Mouse (Mus musculus) splenic B cell, adult 2 months (primary cell): ENCODE results near the gene Sema4b.

Source experiments
- DNase-seq: peaks from one replicate; pipeline ENCODE4 v3.0.0-alpha.2; 2011; ENCODE audit warnings: low read depth, low spot score
- H3K27me3 ChIP-seq: 2 replicates; pipeline ENCODE4 v1.6.1; 2012; ENCODE audit warnings: mild to moderate bottlenecking, low read length, moderate library complexity, mixed read lengths; ENCODE audit not compliant: control insufficient read depth, poor library complexity, insufficient read depth, severe bottlenecking
- H3K36me3 ChIP-seq: 2 replicates; pipeline ENCODE4 v1.6.1; 2012; ENCODE audit warnings: mild to moderate bottlenecking, low read length, moderate library complexity, mixed read lengths; ENCODE audit not compliant: control insufficient read depth, poor library complexity, insufficient read depth, severe bottlenecking

Sema4b gene

DNA sequence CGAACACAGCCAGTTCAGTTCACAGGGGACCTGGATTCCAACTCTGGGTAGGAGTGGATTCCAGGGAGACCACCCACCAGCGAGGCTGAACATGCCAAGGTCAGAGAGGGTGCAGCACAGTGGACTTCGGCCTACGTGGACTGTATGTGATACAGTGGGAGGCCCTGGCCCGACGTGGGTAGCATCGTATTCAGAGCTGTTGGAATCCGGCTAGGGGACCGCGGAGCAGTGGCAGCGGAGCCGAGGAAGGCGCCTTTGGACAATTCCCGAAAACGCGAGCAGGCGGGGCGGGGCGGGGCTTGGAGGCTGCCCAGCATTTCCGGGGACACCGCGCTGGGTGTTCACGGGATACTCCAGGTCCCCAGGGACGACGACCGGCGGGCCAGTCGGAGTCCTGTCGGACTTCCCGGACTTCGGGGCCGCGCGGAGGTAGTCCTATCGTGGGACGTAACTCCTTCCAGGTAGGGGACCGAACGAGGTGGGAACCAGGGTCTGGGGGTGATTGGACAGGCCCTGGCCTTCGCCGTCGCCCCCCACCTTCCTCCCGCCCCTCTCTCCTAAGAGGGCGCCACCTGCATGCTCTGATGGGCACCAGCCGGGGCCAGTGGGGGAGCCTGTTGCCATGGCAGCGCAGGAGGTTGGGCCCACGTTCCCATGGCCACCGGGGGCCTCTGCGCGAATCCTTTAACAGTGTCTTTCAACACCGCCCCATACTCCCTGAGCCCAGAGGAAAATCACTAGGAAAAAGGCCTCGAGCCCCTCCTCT is at the start of gene Sema4b:
TSS of gene Sema4b (plus strand) at position 311 of the 766 bp plus-strand sequence.
- peak; percentile 76 for DNase-seq
- H3K27me3 ChIP-seq: no peaks in the 10 kb centered on the region
- H3K36me3 ChIP-seq: no peaks in the 10 kb centered on the region

DNA sequence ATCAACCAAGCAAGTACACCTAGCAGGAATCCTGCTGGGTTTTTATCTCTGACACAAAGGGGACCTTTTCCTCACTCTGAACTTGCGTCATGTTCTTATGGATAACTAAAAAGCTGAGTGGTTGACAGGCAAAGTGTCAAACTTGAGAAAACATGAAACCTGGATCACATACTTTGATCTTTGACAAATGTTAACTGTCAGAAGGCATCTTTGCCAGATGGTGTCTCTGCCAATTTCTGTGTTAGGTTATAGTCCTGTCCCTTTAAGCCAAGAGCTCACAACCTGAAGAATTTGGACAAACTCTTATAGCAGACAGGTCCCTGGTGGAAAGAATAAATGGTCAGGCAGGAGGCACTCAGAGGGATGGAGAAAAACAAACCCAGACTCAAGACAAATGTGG is 48.3 kb upstream of the Sema4b start:
- H3K27me3 ChIP-seq: no peaks in the 10 kb centered on the region
- no peak for DNase-seq
- H3K36me3 ChIP-seq: no peaks in the 10 kb centered on the region

DNA sequence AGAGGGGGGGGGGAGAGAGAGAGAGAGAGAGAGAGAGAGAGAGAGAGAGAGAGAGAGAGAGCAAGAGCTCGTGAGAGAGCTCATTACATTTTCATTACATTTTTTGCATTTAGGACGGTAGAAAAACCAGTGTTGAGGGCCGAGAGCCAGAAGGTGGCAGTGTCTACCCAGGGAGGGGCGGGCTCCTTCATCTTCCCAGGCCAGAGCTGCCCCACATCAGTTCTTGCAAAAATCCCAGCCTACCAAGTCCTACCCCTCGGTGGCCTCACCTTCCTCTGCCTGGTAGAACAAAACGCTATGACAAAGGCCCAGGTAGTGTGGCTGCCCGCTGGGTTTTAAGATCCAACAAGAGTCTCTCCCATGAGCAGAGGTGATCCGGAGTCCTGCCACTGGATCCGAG is 45.8 kb upstream of the Sema4b start:
- H3K36me3 ChIP-seq: no peaks in the 10 kb centered on the region
- no peaks in the 10 kb centered on the region for H3K27me3 ChIP-seq
- DNase-seq: peak; percentile 86

DNA sequence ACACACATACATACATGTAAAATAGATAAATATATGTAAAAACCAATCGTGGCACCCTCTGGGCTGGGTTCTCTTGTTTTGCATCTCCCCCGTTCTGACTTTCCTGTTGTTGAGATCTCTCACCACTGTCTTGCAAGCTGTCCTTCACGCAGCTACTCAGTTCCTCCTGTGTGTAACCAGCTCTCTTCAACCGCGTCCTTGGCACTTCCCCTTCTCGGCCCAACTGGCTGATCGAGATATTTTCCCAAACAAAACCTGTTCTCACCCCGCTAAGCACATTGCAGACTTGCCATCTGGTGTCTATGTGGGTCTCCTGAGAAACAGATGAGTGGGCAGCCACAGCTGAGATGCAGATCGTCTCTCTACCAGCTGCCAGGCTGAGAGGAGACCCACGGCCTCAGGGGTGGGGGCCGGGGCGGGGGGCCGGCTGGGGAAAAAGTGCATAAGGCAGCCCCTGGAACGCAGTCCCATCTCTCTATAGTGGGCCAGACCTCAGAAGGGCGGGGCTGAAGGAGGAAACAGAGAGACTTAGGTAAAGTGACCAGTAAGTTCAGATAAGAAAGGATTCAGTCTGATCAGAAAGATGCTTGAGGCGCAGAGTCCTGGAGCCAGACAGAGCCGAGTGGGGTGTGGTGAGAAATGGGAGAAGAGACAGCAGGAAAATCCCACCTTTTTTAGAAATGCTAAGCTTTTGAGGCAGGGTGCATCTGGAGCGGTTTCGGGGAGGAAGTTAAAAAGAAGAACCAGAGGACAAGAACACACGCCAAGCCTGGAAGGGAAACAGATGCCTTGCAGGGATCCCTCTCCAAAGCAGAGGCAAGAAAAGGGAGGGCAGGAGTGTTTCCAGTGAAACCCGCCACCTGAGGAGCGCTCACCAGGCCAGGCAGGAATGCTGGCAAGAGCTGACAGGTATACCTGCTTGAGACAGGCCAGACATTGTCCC is 43.0 kb upstream of the Sema4b start:
- no peaks in the 10 kb centered on the region for H3K27me3 ChIP-seq
- no peaks in the 10 kb centered on the region for H3K36me3 ChIP-seq
- peak; percentile 95 for DNase-seq

GRCm38 (mm10) chr7:80144695-80145094 is 41.9 kb upstream of the Sema4b start:
- DNase-seq: no peak
- Histone ChIP-seq H3K27me3 (no peaks in the 10 kb centered on the region), H3K36me3 (no peaks in the 10 kb centered on the region)

DNA sequence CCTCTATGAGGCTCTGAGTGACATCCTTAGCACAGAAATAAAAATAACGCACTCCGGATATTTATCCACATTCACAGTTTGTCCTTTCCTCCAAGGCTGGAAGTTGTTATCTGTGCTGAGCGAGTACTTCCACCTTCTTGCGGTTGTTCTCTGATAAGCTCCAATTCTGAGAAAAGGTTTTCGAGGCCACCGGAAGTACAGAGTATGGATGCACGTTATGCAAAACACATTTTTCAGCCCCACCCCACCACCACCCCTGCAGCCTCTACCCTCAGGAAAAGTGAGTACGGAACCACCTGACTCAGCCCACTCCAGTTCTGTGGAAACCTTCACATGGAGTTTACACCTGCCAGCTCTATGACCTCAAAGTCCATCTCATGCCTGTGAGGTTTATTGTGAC is 40.6 kb upstream of the Sema4b start:
- no peaks in the 10 kb centered on the region for H3K36me3 ChIP-seq
- no peaks in the 10 kb centered on the region for H3K27me3 ChIP-seq
- peak; percentile 58 for DNase-seq

GRCm38 (mm10) chr7:80149356-80149755 is 37.3 kb upstream of the Sema4b start:
- no peaks in the 10 kb centered on the region for H3K27me3 ChIP-seq
- no peak for DNase-seq
- H3K36me3 ChIP-seq: no peaks in the 10 kb centered on the region

GRCm38 (mm10) chr7:80152152-80152551 is 34.5 kb upstream of the Sema4b start:
- no peaks in the 10 kb centered on the region for H3K36me3 ChIP-seq
- no peaks in the 10 kb centered on the region for H3K27me3 ChIP-seq
- DNase-seq: peak; percentile 53

- no peaks in the 10 kb centered on the region for H3K36me3 ChIP-seq
- no peaks in the 10 kb centered on the region for H3K27me3 ChIP-seq
- no peak for DNase-seq
These were observed 33.9 kb upstream of the Sema4b start for GRCm38 (mm10) chr7:80152756-80153155.

DNA sequence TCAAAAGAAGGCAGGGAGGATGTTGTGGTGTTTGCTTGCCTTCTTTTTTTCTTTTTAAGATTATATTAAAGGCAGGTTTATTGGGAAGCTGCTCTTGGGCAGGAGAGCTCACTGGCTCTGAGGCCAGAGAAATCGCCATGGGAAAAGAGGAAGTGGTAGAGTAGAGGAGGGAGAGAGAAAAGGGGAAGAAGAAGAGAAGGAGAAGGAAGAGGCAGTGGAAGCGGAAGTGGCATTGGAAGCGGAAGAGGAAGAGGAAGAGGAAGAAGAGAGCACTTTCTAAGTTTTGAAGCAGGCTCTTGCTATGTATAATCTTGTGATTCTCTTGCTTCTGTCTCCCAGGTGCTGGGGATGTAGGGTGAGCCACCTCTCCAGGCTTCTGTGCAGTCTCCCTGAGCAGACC is 32.0 kb upstream of the Sema4b start:
- DNase-seq: peak; percentile 55
- no peaks in the 10 kb centered on the region for H3K36me3 ChIP-seq
- H3K27me3 ChIP-seq: no peaks in the 10 kb centered on the region

- H3K36me3 ChIP-seq: no peaks in the 10 kb centered on the region
- H3K27me3 ChIP-seq: no peaks in the 10 kb centered on the region
- peak; percentile 62 for DNase-seq
These were observed 29.9 kb upstream of the Sema4b start for GRCm38 (mm10) chr7:80156711-80157227.

- DNase-seq: no peak
- no peaks in the 10 kb centered on the region for H3K36me3 ChIP-seq
- no peaks in the 10 kb centered on the region for H3K27me3 ChIP-seq
These were observed 28.0 kb upstream of the Sema4b start for GRCm38 (mm10) chr7:80158496-80159268.

DNA sequence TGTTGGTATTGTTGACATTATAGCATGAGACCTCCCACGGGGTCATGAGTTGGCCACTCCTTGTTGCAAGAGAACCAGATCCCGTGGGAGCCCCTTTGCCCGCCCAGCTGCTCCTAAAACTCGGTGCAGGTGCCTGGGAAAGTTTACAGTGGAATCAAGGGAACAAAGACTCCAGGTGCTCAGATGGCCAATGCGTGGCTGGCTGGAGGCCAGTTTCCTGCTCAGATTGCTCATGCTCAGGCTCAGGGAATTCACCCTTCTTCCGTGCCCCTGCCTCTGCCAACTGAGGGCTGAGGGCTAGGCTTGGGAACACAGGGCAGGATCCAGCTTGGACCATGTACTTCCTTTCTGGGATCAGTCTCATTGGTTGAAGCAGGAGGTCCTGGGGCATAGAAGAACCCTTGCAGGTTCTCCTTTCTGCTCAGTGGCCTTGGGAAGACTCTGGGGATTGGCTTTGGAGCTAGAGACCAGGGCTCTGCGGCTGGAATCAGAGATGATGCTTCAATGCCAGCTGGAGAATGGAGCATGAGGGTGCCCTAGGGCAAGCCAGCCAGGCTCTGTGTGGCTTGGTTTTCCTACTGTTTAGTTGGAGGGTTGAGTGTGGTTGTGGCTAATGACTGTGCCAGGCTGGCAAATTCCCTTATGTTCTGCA is 26.2 kb upstream of the Sema4b start:
- no peak for DNase-seq
- H3K27me3 ChIP-seq: no peaks in the 10 kb centered on the region
- no peaks in the 10 kb centered on the region for H3K36me3 ChIP-seq

DNA sequence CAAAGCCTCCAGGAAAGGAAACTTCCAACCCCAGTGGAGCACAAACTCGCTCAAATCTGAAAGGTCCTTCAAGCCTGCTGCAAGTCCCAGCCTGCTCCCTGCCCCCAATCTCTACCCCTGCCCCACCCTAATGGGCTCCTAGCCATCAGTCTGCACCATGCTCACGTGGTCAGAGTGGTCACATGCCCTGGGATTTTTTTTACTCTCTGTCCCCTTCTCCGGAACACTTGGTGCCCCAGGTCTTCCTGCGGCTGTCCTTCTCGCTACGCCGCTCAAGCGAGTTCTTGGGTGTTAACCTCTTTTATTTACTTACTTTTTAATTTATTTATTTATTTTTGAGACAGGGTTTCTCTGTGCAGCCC is 25.7 kb upstream of the Sema4b start:
- DNase-seq: peak; percentile 65

More for the DNA sequence above, 25.7 kb upstream of the Sema4b start:
- H3K27me3 ChIP-seq: no peaks in the 10 kb centered on the region
- no peaks in the 10 kb centered on the region for H3K36me3 ChIP-seq
